Mouse (Mus musculus): ENCODE measurements around the gene Tada1. TPM values are rescaled to one million over a fixed set of nuclear protein-coding genes. Genes with fewer than 3 reads are reported as not detected.
A peak's percentile ranks its signal among the peaks of the same experiment; 100 is the strongest.

Gene Tada1
- polyA plus RNA-seq, 1 experiment from 2014 or later, result 69.4 TPM

DNA sequence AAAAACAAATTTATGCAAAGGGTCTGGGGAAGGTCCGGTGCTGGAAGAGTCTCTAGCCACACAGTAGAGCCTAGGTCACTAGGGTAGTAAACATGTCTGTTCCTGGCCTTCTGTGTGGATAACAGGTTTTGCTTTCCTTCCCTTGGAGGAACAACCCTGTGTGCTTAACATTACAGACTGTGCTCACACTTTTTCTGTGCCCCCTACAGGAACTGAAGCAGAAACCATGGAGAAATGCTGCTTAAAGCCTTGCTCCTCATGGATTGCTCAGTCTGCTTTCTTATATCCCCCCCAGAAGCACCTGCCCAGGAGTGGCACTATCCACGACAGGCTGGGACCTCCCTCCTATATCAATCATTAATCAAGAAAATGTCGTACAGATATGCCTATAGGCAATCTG lies 17.1 kb upstream of the Tada1 start:
- H3K27ac ChIP-seq, result no peak overlapping the region
- H3K4me1 ChIP-seq, result no peaks in the 10 kb centered on the region
- H3K4me3 ChIP-seq, result no peak overlapping the region
- no peak for DNase-seq (ENCODE audit: extremely low spot score, low spot score)
- H3K27me3 ChIP-seq (ENCODE audit: poor library complexity, severe bottlenecking), result no peaks in the 10 kb centered on the region
- WGBS, result 77% methylated on average over 3 of the region's 3 CpGs
- H3K36me3 ChIP-seq (replicated peaks), result no peaks in the 10 kb centered on the region
- no peaks in the 10 kb centered on the region for H3K9me3 ChIP-seq

DNA sequence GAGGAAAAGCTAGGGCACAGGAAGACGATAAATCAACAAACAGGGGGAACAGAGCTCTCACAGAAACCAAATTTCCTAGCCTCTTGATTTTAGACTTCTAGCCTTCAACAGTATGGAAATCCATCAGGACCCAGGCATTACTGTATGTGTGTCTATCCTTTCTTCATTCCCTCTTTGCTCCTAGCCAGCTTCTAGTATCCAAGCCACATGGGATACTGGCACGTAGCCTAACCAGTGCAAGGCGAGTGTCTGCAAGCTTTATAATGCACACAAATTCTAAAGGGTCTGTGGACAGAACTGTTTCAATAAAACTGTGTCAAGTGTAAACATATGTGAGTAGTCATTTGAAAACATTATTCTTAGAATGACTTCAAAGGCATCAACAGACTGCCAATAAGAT lies 16.2 kb upstream of the Tada1 start:
- no peaks in the 10 kb centered on the region for H3K27me3 ChIP-seq (ENCODE audit: poor library complexity, severe bottlenecking)
- no peak overlapping the region for H3K27ac ChIP-seq
- H3K4me3 ChIP-seq, result no peak overlapping the region
- no peaks in the 10 kb centered on the region for H3K9me3 ChIP-seq
- H3K4me1 ChIP-seq, result no peaks in the 10 kb centered on the region
- H3K36me3 ChIP-seq (replicated peaks), result no peaks in the 10 kb centered on the region
- 84% methylated on average over 3 of the region's 3 CpGs for WGBS
- no peak for DNase-seq (ENCODE audit: extremely low spot score, low spot score)

DNA sequence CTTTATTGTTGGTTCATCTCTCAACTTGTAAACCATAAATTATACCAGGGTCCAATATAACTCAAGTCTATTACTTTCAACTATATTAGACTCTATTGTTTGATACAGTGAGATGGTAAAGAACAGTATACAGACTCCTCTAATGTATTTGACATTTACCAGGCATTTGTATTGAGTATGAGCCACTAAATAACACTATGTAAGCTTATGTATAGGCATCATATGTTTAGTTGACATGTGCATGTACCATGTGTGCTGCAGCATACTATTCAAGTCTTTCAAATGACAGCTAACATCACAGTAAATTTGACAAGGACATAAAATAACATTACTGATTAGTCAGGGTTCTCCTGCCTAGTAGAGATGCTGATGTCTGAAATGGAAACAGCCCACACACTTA lies 15.8 kb upstream of the Tada1 start:
- Histone ChIP-seq H3K27ac (no peak overlapping the region), H3K36me3 (replicated peaks) (no peaks in the 10 kb centered on the region), H3K4me3 (no peak overlapping the region), H3K9me3 (no peaks in the 10 kb centered on the region), H3K27me3 (ENCODE audit: poor library complexity, severe bottlenecking) (no peaks in the 10 kb centered on the region), H3K4me1 (no peaks in the 10 kb centered on the region)
- no peak for DNase-seq (ENCODE audit: extremely low spot score, low spot score)

DNA sequence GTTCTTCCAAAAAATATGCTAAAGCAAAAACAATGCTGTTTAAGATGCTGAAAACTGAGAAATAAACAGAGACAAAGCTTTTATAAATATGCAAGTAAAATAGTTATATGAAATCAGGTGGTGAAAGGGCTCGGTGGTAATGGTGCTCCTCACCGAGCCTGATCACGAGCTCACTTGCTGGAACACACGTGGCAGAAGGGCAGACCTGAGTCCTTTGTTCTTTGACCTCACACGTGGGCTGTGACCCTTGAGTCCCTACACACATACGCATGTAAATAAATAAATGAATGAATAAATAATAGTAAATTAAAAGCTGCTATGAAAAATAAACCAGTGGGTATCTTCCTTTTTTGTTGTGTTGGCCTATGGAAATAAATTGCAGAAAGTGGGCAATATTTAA lies 1.7 kb upstream of the Tada1 start:
- Histone ChIP-seq H3K27ac (no peak overlapping the region), H3K27me3 (ENCODE audit: poor library complexity, severe bottlenecking) (no peaks in the 10 kb centered on the region; the same call in 1 of the 2 replicates), H3K4me3 (no peak overlapping the region), H3K36me3 (replicated peaks) (peaks cover 8% of the 10 kb centered on the region), H3K9me3 (peaks cover 5% of the 10 kb centered on the region; the same call in 1 of the 2 replicates), H3K4me1 (peaks cover 24% of the 10 kb centered on the region)
- 83% methylated on average over 6 of the region's 6 CpGs for WGBS
- DNase-seq (ENCODE audit: extremely low spot score, low spot score), result no peak

DNA sequence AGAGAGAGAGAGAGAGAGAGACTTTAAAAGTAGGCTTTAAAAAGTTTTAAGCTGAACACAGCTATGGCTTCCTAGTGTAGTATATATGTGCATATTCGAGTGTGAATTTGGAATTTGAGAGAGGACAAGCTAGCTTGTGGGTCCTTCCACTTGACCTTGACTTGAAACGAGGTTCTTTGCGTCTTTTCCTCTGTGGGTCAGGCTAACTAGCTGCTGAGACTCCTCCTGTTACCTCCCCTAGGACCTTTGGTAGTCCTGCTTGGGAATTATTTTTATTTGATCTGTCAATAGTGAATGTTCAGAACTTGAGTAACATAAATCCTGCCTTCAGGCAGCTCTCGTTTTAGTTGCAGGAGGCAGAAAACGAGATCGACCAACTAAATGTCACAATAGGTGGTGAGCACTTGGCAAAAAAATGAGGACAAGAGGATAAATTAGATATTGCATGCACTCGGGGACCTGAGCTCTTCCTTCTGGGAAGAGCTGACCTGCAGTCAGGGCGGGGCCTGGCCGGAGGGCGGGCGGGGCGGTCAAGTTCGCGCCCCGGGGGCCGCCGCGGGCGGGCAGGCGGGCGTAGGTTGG lies 375 bp upstream of the Tada1 start:
- no peaks in the 10 kb centered on the region; the same call in 1 of the 2 replicates for H3K27me3 ChIP-seq (ENCODE audit: poor library complexity, severe bottlenecking)
- no peak for DNase-seq (ENCODE audit: extremely low spot score, low spot score)
- peaks cover 22% of the 10 kb centered on the region for H3K36me3 ChIP-seq (replicated peaks)
- H3K27ac ChIP-seq, result peak overlapping the region; percentile 96
- H3K9me3 ChIP-seq, result peaks cover 5% of the 10 kb centered on the region; the same call in 1 of the 2 replicates
- H3K4me1 ChIP-seq, result peaks cover 24% of the 10 kb centered on the region
- WGBS, result 9% methylated on average over 19 of the region's 21 CpGs
- H3K4me3 ChIP-seq, result peak overlapping the region; percentile 83

DNA sequence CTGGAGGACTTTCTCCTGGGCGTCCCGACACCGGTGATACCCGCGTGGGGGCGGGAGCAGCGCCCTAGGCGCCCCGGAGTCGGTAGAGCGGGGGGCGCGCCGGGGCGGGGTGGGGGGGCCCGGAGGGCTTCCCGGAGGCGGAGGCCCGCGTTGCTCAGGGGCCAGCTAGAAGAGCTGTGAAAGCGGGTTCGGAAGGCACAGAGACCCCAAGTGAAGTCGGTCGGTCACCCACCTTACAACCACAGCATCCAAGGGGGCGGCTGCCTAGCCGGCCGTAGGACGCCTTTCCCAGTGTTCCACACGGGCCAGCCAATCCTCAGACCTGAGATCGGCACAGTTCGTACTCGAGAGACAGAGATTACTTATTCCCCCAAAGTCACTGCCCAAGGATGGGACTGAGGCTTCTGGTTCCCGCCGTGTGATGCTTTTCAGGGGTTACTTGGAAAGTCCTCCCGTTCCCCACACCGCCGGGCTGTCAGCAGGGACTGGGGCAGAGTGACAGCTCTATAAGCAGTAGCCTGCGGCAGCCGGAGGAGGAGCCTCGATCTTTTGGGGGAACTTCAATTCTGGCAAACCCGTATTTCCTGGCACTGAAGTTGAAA lies 834 bp downstream of the Tada1 start:
- H3K4me1 ChIP-seq, result peaks cover 24% of the 10 kb centered on the region
- H3K9me3 ChIP-seq, result no peaks in the 10 kb centered on the region; the same call in 1 of the 2 replicates
- peak overlapping the region; percentile 96 for H3K27ac ChIP-seq
- whole genome bisulfite sequencing, result under 1% methylated on average over 37 of the region's 41 CpGs
- peaks cover 34% of the 10 kb centered on the region for H3K36me3 ChIP-seq (replicated peaks)
- H3K27me3 ChIP-seq (ENCODE audit: poor library complexity, severe bottlenecking), result no peaks in the 10 kb centered on the region; the same call in 1 of the 2 replicates
- H3K4me3 ChIP-seq, result peak overlapping the region; percentile 83
- peak; percentile 74 for DNase-seq (ENCODE audit: extremely low spot score, low spot score)

DNA sequence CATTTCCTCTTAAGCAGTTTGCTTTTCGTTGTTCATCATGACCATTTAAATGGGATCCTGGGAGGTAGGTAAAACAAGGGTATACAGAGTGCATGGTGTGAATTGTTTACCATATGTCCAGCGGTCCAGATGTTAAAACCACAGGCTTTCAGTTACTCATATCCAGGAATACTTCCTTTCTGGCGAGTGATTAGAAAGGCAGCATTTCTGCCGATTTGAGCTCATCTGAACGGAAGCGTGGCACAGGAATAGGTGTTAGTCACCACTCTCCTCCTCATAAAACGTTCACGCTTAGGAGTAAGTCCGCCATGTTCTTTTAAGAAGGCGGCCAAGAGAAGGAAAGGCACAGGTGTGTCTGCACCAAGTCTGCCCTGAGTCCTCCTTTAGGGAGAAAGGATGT lies 2.4 kb downstream of the Tada1 start:
- Histone ChIP-seq H3K36me3 (replicated peaks) (peaks cover 50% of the 10 kb centered on the region), H3K27me3 (ENCODE audit: poor library complexity, severe bottlenecking) (no peaks in the 10 kb centered on the region; the same call in 1 of the 2 replicates), H3K9me3 (no peaks in the 10 kb centered on the region), H3K4me1 (peaks cover 24% of the 10 kb centered on the region), H3K27ac (no peak overlapping the region), H3K4me3 (no peak overlapping the region)
- DNase-seq (ENCODE audit: extremely low spot score, low spot score), result no peak
- WGBS, result 92% methylated on average over 10 of the region's 10 CpGs

DNA sequence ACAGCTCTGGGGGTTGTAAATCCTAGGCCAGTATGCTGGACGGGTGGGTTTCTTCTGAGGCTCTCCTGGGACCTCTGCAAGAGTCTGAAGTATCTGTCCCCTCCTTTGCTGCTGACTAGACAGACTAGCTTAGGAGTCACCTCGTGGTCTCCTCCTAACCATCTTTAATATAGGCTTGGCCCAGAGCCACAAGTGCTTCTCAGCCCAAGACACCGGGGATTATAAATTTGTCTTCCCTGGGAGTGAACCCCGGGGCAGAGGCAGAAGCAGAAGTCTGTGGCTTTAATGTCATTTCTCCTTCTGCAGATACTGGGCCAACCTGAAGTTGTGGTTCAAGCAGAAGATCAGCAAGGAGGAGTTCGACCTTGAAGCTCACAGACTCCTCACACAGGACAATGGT lies 2.9 kb downstream of the Tada1 start:
- Histone ChIP-seq H3K36me3 (replicated peaks) (peaks cover 55% of the 10 kb centered on the region), H3K9me3 (no peaks in the 10 kb centered on the region), H3K4me1 (peaks cover 24% of the 10 kb centered on the region), H3K27me3 (ENCODE audit: poor library complexity, severe bottlenecking) (no peaks in the 10 kb centered on the region; the same call in 1 of the 2 replicates), H3K4me3 (no peak overlapping the region), H3K27ac (no peak overlapping the region)
- DNase-seq (ENCODE audit: extremely low spot score, low spot score), result no peak
- 86% methylated on average over 5 of the region's 5 CpGs for whole genome bisulfite sequencing

DNA sequence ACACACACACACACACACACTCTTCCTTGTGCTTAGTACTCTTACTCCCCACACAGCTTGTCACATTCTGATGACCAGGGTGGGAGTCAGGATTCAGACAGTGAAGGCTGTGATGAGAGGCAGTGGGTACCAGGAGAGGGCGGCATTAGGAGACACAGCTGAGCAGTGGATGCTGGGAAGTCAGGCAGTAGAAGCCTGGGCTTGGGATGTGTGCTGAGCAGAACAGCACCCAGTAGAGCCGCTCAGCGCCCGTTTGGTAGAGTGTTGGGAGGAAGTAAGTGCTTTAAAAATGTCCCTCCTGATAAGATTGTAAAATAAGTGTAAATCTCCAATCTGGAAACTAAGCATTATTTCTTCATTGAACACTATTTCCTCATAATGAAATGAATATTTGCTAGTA lies 3.7 kb downstream of the Tada1 start:
- 84% methylated on average over 4 of the region's 4 CpGs for WGBS

DNA sequence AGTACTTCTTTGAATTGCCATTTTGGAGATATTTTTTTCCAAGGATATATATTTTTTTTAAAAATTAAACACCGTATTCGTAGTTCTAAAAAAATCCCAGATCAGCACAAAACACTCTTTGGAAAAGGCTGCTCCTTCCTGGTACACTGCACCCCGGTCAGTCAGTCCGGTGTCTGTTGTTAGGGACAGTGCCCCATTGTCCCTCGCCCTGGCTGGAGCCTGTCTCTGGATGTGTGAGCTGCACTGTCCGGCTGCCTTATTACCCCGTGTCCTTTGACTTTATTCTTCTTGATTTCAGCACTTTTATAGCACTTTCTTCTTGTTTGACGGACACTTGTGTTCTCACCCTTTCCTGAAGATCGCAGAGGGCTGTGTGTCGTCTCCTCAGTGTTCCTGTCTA lies 5.7 kb downstream of the Tada1 start:
- peaks cover 83% of the 10 kb centered on the region for H3K36me3 ChIP-seq (replicated peaks)
- no peaks in the 10 kb centered on the region for H3K27me3 ChIP-seq (ENCODE audit: poor library complexity, severe bottlenecking)
- WGBS, result 93% methylated on average over 10 of the region's 10 CpGs
- no peak overlapping the region for H3K4me3 ChIP-seq
- H3K27ac ChIP-seq, result no peak overlapping the region
- no peaks in the 10 kb centered on the region for H3K9me3 ChIP-seq
- H3K4me1 ChIP-seq, result peaks cover 16% of the 10 kb centered on the region
- DNase-seq (ENCODE audit: extremely low spot score, low spot score), result no peak

More for the DNA sequence above, 3.7 kb downstream of the Tada1 start:
- Histone ChIP-seq H3K36me3 (replicated peaks) (peaks cover 63% of the 10 kb centered on the region), H3K9me3 (no peaks in the 10 kb centered on the region), H3K27me3 (ENCODE audit: poor library complexity, severe bottlenecking) (no peaks in the 10 kb centered on the region; the same call in 1 of the 2 replicates), H3K4me1 (peaks cover 24% of the 10 kb centered on the region), H3K27ac (no peak overlapping the region), H3K4me3 (no peak overlapping the region)
- DNase-seq (ENCODE audit: extremely low spot score, low spot score), result no peak

DNA sequence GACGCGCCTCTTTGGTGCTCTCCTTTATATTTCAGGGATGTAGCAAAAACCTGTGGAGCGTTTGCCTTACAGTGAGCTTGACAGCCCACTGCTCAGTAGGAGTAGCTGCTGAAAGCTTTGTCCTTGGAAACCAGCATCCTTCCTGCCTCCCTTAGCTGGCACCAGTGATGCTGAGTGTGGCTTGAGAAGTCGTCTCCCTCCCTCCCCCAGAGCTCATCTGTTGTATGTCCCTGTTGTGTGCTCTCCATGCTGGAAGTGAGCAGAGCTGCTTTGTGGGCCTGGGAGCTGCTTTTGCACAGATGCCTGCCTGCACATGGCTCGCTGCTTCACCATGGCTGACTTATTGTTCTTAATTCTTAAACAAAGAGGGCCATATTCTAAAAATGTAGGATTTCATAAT lies 6.5 kb downstream of the Tada1 start:
- 94% methylated on average over 5 of the region's 5 CpGs for WGBS
- no peaks in the 10 kb centered on the region for H3K27me3 ChIP-seq (ENCODE audit: poor library complexity, severe bottlenecking)
- no peak overlapping the region for H3K27ac ChIP-seq
- H3K9me3 ChIP-seq, result no peaks in the 10 kb centered on the region
- H3K36me3 ChIP-seq (replicated peaks), result peaks cover 91% of the 10 kb centered on the region
- H3K4me3 ChIP-seq, result no peak overlapping the region
- no peak for DNase-seq (ENCODE audit: extremely low spot score, low spot score)
- peaks cover 14% of the 10 kb centered on the region for H3K4me1 ChIP-seq

DNA sequence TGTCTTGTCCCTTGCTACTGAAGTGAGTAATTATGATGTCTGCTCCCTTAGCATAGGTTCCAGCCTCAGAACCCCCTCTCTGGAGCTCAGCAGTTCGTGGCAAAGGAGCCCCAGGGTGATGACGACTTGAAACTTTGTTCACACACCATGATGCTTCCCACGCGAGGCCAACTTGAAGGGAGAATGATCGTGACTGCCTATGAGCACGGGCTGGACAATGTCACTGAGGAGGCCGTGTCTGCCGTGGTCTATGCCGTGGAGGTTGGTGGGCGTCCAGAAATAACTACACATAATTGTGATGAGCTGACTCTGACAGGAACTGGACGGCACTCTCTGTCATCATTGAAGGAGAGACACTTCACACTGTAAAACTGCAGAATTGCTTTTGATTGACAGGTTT lies 9.6 kb downstream of the Tada1 start:
- Histone ChIP-seq H3K36me3 (replicated peaks) (peaks cover 100% of the 10 kb centered on the region), H3K27me3 (ENCODE audit: poor library complexity, severe bottlenecking) (no peaks in the 10 kb centered on the region), H3K9me3 (no peaks in the 10 kb centered on the region), H3K4me1 (no peaks in the 10 kb centered on the region), H3K4me3 (no peak overlapping the region), H3K27ac (no peak overlapping the region)
- DNase-seq (ENCODE audit: extremely low spot score, low spot score), result peak; percentile 10
- 95% methylated on average over 11 of the region's 11 CpGs for WGBS

DNA sequence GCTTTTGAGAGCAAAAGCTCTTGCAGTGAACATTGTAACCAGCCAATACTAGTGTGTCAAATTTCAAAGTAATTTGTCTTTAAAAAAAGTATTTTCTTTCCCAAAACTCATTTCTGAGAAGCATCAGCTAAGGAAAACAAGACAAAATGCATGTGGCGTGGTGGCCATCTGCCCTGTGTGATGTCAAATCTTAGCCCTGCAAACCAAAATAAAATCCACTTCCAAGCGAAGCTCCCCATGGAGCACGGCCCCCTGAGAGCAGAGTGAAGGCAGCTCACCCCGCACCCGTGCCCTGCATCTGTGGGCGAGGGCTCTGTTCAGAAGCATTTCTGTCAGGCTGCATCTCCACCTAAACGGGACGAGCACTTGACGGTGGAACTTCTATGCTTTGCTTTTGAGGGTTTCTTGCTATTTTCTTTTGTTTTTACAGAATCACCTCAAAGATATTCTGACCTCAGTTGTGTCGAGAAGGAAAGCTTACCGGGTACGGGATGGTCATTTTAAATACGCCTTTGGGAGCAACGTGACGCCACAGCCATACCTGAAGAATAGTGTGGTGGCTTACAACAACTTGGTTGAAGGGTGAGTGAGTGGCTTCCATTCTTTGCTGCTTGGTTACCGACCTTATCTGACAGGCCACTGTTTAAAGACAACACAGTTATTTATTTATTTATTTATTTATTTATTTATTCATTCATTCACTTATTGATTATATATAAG lies 10.7 kb downstream of the Tada1 start:
- Histone ChIP-seq H3K9me3 (no peaks in the 10 kb centered on the region), H3K4me3 (no peak overlapping the region), H3K36me3 (replicated peaks) (peaks cover 100% of the 10 kb centered on the region), H3K4me1 (no peaks in the 10 kb centered on the region), H3K27me3 (ENCODE audit: poor library complexity, severe bottlenecking) (no peaks in the 10 kb centered on the region), H3K27ac (no peak overlapping the region)
- no peak for DNase-seq (ENCODE audit: extremely low spot score, low spot score)
- 94% methylated on average over 16 of the region's 16 CpGs for WGBS
